Mouse (Mus musculus): ENCODE results near the gene Scn4a.

DNA sequence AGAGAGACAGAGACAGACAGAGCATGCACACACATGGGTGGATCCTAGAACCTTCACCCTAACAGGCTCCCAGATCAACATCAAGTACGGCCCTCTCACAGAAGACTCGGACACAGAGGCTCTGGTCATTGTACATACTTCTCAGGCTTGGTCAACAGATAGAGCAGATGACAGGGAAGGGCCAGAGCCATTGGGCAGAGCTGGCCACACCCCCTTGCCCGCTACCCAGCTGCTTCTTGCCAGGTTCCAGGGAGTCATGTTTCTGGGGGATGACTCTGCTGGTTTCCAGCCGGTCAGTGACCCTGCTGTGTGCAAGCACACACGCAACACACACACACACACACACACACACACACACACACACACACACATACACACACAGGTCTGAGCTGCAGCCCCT is 2.2 kb downstream of the Scn4a start:
- TF ChIP-seq CTCF (IDR thresholded peaks at IDR 0.05; ENCODE audit: extremely low read depth, insufficient read depth, low read length) (no peak), POLR2A (IDR thresholded peaks at IDR 0.05; ENCODE audit: extremely low read depth, insufficient read depth, low read length) (no peak)

Measured in cortical plate, adult 2 months (tissue).